Mouse (Mus musculus) CH12.LX (cell line): ENCODE data around the gene Pitpnm3. TPM values are rescaled to one million over a fixed set of nuclear protein-coding genes. Genes with fewer than 3 reads are reported as not detected.

Experiments used
- DNase-seq: peaks from one replicate; pipeline ENCODE4 v3.0.0-alpha.2; 2013; ENCODE audit errors: extremely low read depth
- H3K27ac ChIP-seq: 2 replicates; pipeline ENCODE4 v1.5.1; 2012; ENCODE audit warnings: low read depth, mild to moderate bottlenecking, control low read depth, moderate library complexity; ENCODE audit not compliant: insufficient read depth
- H3K27me3 ChIP-seq: replicated peaks from 2 replicates; pipeline ENCODE3; 2012; ENCODE audit warnings: inconsistent platforms
- H3K36me3 ChIP-seq, 2 experiments: replicated peaks in 1 of 2; 2 replicates each; pipeline versions ENCODE3 to v1.6.1; 2012; ENCODE audit warnings: inconsistent platforms in 1 of 2, low read length in 1 of 2, mild to moderate bottlenecking in 1 of 2, mixed read lengths in 1 of 2, moderate library complexity in 1 of 2; ENCODE audit not compliant: control insufficient read depth in 1 of 2, insufficient read depth in 1 of 2
- H3K4me1 ChIP-seq, 2 experiments: 2 replicates each; pipeline ENCODE4 v1.6.1; 2012; ENCODE audit warnings: inconsistent platforms in 1 of 2, moderate library complexity in 1 of 2; ENCODE audit not compliant: insufficient read depth in 2 of 2, control insufficient read depth in 1 of 2
- H3K4me2 ChIP-seq: 2 replicates; pipeline ENCODE4 v1.6.1; 2012; ENCODE audit warnings: low read depth, mild to moderate bottlenecking, control low read depth; ENCODE audit not compliant: poor library complexity, insufficient read depth, severe bottlenecking
- H3K4me3 ChIP-seq, 3 experiments: fragments of 150-350 bp in 1 of 3; sonication (generic) in 1 of 3; replicated peaks in 1 of 3; 2 replicates each; pipeline versions ENCODE3 to v1.5.1; 2011 to 2012; ENCODE audit warnings: low read depth in 2 of 3, low read length in 2 of 3, mild to moderate bottlenecking in 2 of 3, moderate library complexity in 2 of 3, control low read depth in 1 of 3, improper control_type of control experiment in 1 of 3, inconsistent platforms in 1 of 3, mixed read lengths in 1 of 3; ENCODE audit not compliant: poor library complexity in 1 of 3
- H3K79me2 ChIP-seq: replicated peaks from 2 replicates; pipeline ENCODE4 v1.6.1; 2012; ENCODE audit warnings: mild to moderate bottlenecking, moderate library complexity; ENCODE audit not compliant: control insufficient read depth, poor library complexity, insufficient read depth, severe bottlenecking; ENCODE audit errors: extremely low read depth
- H3K9ac ChIP-seq: 2 replicates; pipeline ENCODE4 v1.6.1; 2012; ENCODE audit warnings: low read depth, mild to moderate bottlenecking, control low read depth, moderate library complexity; ENCODE audit not compliant: insufficient read depth
- H3K9me3 ChIP-seq: replicated peaks from 2 replicates; pipeline ENCODE3; 2012; ENCODE audit warnings: low read length, inconsistent platforms, mixed read lengths
- CTCF ChIP-seq, 2 experiments: IDR thresholded peaks in 1 of 2; conservative IDR thresholded peaks in 1 of 2; 2 replicates each; pipeline ENCODE4 v1.5.1; 2011 to 2012; ENCODE audit warnings: low read depth in 2 of 2, low read length in 2 of 2, improper control_type of control experiment in 1 of 2, inconsistent platforms in 1 of 2, mild to moderate bottlenecking in 1 of 2, moderate library complexity in 1 of 2
- E2F4 ChIP-seq: IDR thresholded peaks from 2 replicates; pipeline ENCODE4 v1.6.1; 2011; ENCODE audit warnings: low read depth, low read length, improper control_type of control experiment; ENCODE audit not compliant: insufficient replicate concordance
- ELF1 ChIP-seq: IDR thresholded peaks from 2 replicates; pipeline ENCODE4 v1.6.1; 2014; ENCODE audit warnings: low read depth, mild to moderate bottlenecking, inconsistent platforms, low read length, improper control_type of control experiment
- ETS1 ChIP-seq: conservative IDR thresholded peaks from 2 replicates; pipeline ENCODE4 v1.6.1; 2012; ENCODE audit warnings: low read depth, mild to moderate bottlenecking, inconsistent platforms, low read length, improper control_type of control experiment, moderate library complexity
- GABPA ChIP-seq: IDR thresholded peaks from 2 replicates; pipeline ENCODE4 v1.6.1; 2012; ENCODE audit warnings: low read depth, low read length, improper control_type of control experiment, inconsistent platforms; ENCODE audit not compliant: insufficient replicate concordance
- HCFC1 ChIP-seq: IDR thresholded peaks from 2 replicates; pipeline ENCODE4 v1.6.1; 2012; ENCODE audit warnings: low read depth, mild to moderate bottlenecking, inconsistent platforms, low read length, improper control_type of control experiment
- MAFK ChIP-seq: IDR thresholded peaks from 2 replicates; pipeline ENCODE4 v1.6.1; 2011; ENCODE audit warnings: low read length, improper control_type of control experiment; ENCODE audit not compliant: insufficient replicate concordance
- MXI1 ChIP-seq: IDR thresholded peaks from 2 replicates; pipeline ENCODE4 v1.6.1; 2011; ENCODE audit warnings: mild to moderate bottlenecking, low read depth, low read length, improper control_type of control experiment
- MYC ChIP-seq: IDR thresholded peaks from 2 replicates; pipeline ENCODE4 v1.6.1; 2011; ENCODE audit warnings: low read depth, mild to moderate bottlenecking, improper control_type of control experiment, low read length
- NELFE ChIP-seq: IDR thresholded peaks from 2 replicates; pipeline ENCODE4 v1.6.1; 2011; ENCODE audit warnings: low read depth, low read length, improper control_type of control experiment
- NRF1 ChIP-seq: IDR thresholded peaks from 2 replicates; pipeline ENCODE4 v1.6.1; 2014; ENCODE audit warnings: low read depth, mild to moderate bottlenecking, inconsistent platforms, low read length, improper control_type of control experiment, moderate library complexity
- PAX5 ChIP-seq: IDR thresholded peaks from 2 replicates; pipeline ENCODE4 v1.6.1; 2012; ENCODE audit warnings: low read length, inconsistent platforms, mixed read lengths
- SMC3 ChIP-seq: IDR thresholded peaks from 2 replicates; pipeline ENCODE4 v1.6.1; 2011; ENCODE audit warnings: low read depth, low read length, improper control_type of control experiment
- UBTF ChIP-seq: IDR thresholded peaks from 2 replicates; pipeline ENCODE4 v1.6.1; 2012; ENCODE audit warnings: low read depth, mild to moderate bottlenecking, inconsistent platforms, low read length, improper control_type of control experiment, moderate library complexity
- ZKSCAN1 ChIP-seq: IDR thresholded peaks from 2 replicates; pipeline ENCODE4 v1.6.1; 2012; ENCODE audit warnings: low read depth, inconsistent platforms, low read length, improper control_type of control experiment, borderline replicate concordance
- dilution Hi-C: fragments of 300-500 bp; cut with MboI; formaldehyde crosslinking; loops from 2 replicates; pipeline ENCODE4 v1.14.3; 2020; ENCODE audit warnings: low sequenced_read_pairs; ENCODE audit not compliant: extremely low pct_unique_long_range_greater_than_20kb, extremely low pct_ligation_motif_present
- in situ Hi-C: fragments of 300-500 bp; cut with MboI; formaldehyde crosslinking; loops from 3 replicates; pipeline ENCODE4 v1.14.3; 2019; ENCODE audit warnings: low sequenced_read_pairs, low pct_ligation_motif_present, low pct_unique_long_range_greater_than_20kb, mixed read lengths
- polyA plus RNA-seq: library from polyadenylated mRNA; unstranded; fragments of >175 nt; gene quantifications from 2 replicates; pipeline ENCODE4 v1.2.1, GENCODE M21; 2012; ENCODE audit warnings: low read depth; ENCODE audit not compliant: insufficient read length
- total RNA-seq, 2 experiments: library from RNA; depleted of rRNA; stranded (reverse); fragments of 300-350 nt in 1 of 2; fragments of >200 nt in 1 of 2; gene quantifications; 2 replicates each; pipeline ENCODE4 v1.2.3; 2012 to 2014

The Pitpnm3 gene
- total and polyA plus RNA-seq, 3 experiments: 0.08 to 0.59 (median 0.31) TPM

DNA sequence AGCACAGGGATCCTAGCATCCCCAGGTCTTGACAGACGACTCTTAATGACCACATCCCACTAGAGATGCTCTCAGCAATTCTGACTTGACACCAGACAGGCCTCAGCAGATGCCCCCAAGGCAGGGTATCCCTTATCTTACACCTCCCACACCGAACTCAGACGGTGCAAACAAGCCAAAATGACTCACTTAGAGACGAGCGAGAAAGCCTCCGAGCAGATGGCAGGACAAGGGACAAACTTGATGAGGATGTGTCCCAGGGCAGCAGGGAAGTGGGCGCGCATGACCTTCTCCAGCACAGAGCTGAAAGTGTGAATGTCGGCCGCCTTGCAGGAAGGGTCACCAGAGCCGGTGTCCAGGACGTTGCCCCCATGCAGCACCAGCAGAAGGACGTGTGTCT, 61.3 kb downstream of the Pitpnm3 start:
- no peak for DNase-seq
- H3K4me2 ChIP-seq: no peak overlapping the region
- in situ Hi-C loops: no loop called here
- dilution Hi-C loops: no loop called here
- no peak overlapping the region for H3K27ac ChIP-seq
- no peaks in the 10 kb centered on the region for H3K79me2 ChIP-seq
- no peaks in the 10 kb centered on the region for H3K36me3 ChIP-seq
- no peaks in the 10 kb centered on the region for H3K9me3 ChIP-seq
- TF ChIP-seq SMC3 (no peak), E2F4 (no peak), ETS1 (no peak), UBTF (no peak), NRF1 (no peak), MAFK (no peak), MXI1 (no peak)
- H3K9ac ChIP-seq: no peak overlapping the region
- peaks cover 16 to 34% of the 10 kb centered on the region in 2 experiments for H3K4me1 ChIP-seq
- no peak overlapping the region for H3K4me3 ChIP-seq
- peaks cover 67% of the 10 kb centered on the region for H3K27me3 ChIP-seq

DNA sequence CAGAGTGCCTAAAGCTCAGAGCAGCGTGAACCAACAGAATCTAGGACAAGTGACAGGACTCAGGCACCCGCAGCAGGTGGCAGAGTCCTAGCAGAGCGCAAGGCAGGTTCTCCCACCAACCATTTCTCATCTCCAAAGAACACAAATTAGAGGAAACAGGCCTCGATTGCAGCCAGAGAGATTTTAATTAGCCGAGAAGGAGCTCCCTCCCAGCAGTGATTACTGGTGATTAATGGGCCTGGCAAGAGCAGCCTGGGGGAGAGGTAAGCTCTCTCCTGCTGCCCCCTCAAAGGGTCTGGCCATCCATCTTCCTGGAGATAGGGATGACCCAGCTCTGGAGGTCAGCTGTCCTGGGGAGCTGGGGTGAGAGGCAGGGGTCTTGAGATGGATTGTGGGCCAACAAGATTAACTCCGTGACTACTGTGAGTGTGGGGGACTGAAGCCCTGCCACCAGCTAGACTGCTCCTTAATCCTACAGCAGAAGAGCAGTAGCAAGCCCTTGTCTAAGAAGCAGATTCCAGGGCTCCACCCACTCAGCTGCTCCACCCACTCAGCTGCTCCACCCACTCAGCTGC, 63.2 kb downstream of the Pitpnm3 start:
- in situ Hi-C loops: no loop called here
- no peak for DNase-seq
- TF ChIP-seq ZKSCAN1: no peak
- TF ChIP-seq E2F4: no peak
- no peak for TF ChIP-seq HCFC1
- TF ChIP-seq PAX5: no peak
- no peak for TF ChIP-seq MAFK
- TF ChIP-seq ELF1: no peak
- TF ChIP-seq NELFE: no peak
- no peak for TF ChIP-seq MYC
- TF ChIP-seq CTCF (conservative IDR thresholded peaks at IDR 0.05 in 1 of 2, IDR thresholded peaks at IDR 0.05 in 1 of 2; ENCODE audit: low read depth in 2 of 2, low read length in 2 of 2): no peak
- no peak for TF ChIP-seq GABPA
- TF ChIP-seq, all 38 proteins: peak for 0
- H3K4me1 ChIP-seq: peaks cover 16 to 29% of the 10 kb centered on the region in 2 experiments
- H3K27ac ChIP-seq: no peak overlapping the region
- no peaks in the 10 kb centered on the region for H3K36me3 ChIP-seq
- H3K79me2 ChIP-seq: no peaks in the 10 kb centered on the region
- peaks cover 69% of the 10 kb centered on the region for H3K27me3 ChIP-seq
- no peak overlapping the region for H3K4me3 ChIP-seq
- dilution Hi-C loops: no loop called here
- no peak overlapping the region for H3K9ac ChIP-seq
- no peaks in the 10 kb centered on the region for H3K9me3 ChIP-seq
- no peak overlapping the region for H3K4me2 ChIP-seq
